Mouse (Mus musculus): ENCODE measurements around the gene Arhgap32. TPM values are rescaled to one million over a fixed set of nuclear protein-coding genes. Genes with fewer than 3 reads are reported as not detected.

Arhgap32 gene
- total RNA-seq, 2 experiments from 2014 or later = 14.4 to 23.7 TPM

- DNase-seq = no peak
- intact Hi-C loops (cut with DNase I) = no loop called here
Measured at GRCm38 (mm10) chr9:32181170-32181569, 65.2 kb downstream of the Arhgap32 start.

GRCm38 (mm10) chr9:32186489-32186888 is 70.6 kb downstream of the Arhgap32 start:
- intact Hi-C loops (cut with DNase I) = no loop called here
- no peak for DNase-seq

GRCm38 (mm10) chr9:32192295-32193073 is 76.5 kb downstream of the Arhgap32 start:
- intact Hi-C loops (cut with DNase I) = no loop called here
- no peak for DNase-seq

DNA sequence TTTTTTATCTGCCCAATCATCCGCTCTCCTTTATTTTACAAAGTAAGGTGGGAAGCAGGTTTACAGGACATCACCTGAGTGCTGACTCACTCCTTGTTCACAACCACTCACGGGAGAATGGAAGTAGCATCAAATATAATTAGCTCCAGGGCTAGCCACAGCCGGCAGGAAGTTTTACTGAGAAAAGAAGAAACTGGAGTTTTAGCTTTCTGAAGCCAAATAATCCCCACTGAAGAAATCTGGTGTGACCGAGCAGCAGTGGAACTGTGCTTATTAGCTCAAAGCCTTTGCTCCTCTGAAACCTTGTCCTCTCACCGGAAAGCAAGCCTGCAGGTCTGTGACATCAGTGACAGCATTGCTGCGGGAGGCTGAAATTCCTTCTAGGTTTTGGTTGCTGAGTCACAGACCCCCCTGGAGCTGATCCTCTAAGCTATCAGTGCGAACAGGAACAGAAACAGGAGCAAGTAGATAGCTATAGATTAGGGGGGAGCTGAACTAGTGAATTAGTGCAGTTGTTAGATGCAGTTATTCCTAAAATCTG is 88.6 kb downstream of the Arhgap32 start:
- no peak for DNase-seq
- intact Hi-C loops (cut with DNase I) = no loop called here

GRCm38 (mm10) chr9:32207133-32207532 is 91.2 kb downstream of the Arhgap32 start:
- DNase-seq = no peak

DNA sequence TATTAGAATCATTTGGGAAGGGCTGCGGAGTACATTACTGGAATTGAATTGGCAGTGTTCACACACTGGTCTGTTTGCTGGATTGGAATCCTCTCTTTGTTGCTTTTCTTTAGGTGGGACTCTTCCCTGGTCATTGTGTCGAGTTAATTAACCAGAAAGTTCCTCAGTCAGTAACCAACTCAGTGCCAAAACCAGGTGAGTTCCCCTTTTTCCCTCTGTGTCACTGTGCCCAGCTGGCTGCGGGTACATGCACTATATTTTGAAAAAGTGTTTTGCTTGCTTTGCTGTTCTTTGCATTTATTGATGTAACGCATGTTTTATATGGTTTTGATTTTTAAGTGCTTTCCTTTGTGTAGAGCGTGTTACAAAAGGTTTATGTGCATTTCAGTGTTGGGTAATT is 92.1 kb downstream of the Arhgap32 start:
- intact Hi-C loops (cut with DNase I) = no loop called here
- no peak for DNase-seq

More at GRCm38 (mm10) chr9:32207133-32207532, 91.2 kb downstream of the Arhgap32 start:
- intact Hi-C loops (cut with DNase I) = no loop called here

DNA sequence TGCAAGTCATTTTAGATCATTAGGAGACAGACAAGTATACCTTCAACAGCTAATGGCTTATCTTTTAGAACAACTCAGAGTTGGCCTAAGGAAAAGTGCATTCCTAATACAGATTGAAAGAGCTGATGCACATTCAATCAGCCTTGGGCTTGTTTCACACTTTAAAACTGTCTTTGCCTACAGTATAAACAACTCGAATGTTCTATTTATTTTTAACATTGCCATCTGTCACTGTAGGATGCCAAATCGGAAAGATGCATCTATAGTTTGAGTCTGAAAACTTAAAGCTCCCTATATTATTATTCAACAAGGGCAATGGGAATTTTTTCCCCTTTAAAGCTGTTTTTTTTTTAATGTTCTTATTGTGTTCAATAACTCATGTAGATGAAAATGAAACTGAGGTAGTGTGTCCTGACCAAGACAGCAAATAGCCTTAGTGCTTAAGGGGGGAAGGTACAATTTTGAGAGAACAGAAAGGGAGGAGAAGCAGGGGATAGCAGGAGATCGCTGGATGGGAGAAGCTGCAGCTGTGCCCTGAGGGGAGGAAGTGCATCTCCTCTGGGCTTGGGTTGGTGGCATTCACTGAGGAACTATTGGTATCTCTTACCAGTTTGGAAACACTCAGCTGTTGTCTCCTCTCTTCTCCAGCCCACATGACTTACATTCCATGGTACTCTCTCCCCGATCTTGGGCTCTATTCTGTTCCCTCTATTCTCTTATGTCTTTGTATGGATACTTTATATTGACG is 101.1 kb downstream of the Arhgap32 start:
- intact Hi-C loops (cut with DNase I) = no loop called here
- DNase-seq = no peak

DNA sequence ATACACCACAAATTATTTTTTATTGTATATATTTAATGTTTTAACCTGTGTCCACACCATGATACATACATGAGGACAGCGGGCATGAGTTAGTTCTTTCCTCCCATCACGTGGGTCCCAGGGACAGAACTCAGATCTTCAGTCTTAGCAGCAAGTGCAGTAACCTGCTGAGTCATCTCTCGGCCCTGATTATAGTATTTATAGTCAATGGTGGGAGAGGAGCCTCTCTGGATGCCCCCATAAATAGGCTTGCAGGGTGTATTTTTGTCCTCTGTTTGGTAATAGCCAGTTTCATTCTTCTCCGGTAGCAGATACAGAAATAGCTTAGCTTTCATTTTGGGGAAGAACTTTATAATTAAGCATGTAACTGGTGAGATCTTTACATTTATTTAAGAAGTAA is 103.5 kb downstream of the Arhgap32 start:
- intact Hi-C loops (cut with DNase I) = no loop called here
- DNase-seq = no peak

GRCm38 (mm10) chr9:32222184-32222583 is 106.2 kb downstream of the Arhgap32 start:
- DNase-seq = no peak
- intact Hi-C loops (cut with DNase I) = no loop called here

GRCm38 (mm10) chr9:32223739-32224529 is 108.0 kb downstream of the Arhgap32 start:
- intact Hi-C loops (cut with DNase I) = no loop called here

GRCm38 (mm10) chr9:32224937-32225336 is 109.0 kb downstream of the Arhgap32 start:
- intact Hi-C loops (cut with DNase I) = no loop called here
- no peak for DNase-seq

More at GRCm38 (mm10) chr9:32223739-32224529, 108.0 kb downstream of the Arhgap32 start:
- no peak for DNase-seq

GRCm38 (mm10) chr9:32225584-32225983 is 109.6 kb downstream of the Arhgap32 start:
- intact Hi-C loops (cut with DNase I) = no loop called here
- DNase-seq = no peak

GRCm38 (mm10) chr9:32227034-32227433 is 111.1 kb downstream of the Arhgap32 start:
- intact Hi-C loops (cut with DNase I) = no loop called here
- DNase-seq = no peak

DNA sequence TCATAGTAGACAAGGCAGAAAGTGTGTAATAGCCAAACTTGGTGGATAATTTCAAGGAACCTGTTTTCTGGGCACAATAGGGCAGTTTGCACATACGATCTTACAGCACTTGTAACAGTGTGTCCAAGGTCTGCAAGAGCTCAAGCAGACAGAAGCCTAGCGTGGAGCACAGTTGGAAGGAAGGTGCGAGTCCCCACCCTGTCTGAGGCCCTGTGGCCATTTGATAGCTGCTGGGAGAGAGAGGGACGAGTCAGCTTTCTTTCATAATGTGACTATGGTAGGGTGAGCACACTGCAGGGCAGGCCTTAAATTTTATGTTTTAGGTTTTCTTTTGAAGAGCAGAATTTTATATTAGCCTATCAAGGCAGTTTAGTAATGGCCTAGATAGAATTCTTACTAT is 117.7 kb downstream of the Arhgap32 start:
- no peak for DNase-seq
- intact Hi-C loops (cut with DNase I) = no loop called here

- intact Hi-C loops (cut with DNase I) = no loop called here
Measured at GRCm38 (mm10) chr9:32234767-32235489, 119.0 kb downstream of the Arhgap32 start.

DNA sequence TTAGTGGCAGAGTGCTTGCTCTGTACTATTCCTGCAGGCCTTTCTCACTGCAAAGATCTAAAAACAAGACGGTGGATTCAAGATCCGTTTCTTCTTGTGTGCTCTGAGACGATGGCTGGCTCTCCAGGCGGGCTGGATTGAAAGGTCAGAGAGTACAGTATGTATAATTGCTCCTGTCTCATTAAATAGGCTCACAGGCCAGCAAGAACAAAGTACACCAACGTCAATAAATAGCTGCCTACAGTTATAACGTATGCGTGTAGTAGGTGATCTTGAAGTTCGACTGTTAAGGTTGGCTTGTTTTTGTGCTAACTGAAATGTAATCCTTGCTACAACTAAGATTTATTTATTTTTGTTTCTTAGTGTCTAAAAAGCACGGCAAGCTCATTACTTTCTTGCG is 123.0 kb downstream of the Arhgap32 start:
- intact Hi-C loops (cut with DNase I) = no loop called here
- DNase-seq = no peak

More at GRCm38 (mm10) chr9:32234767-32235489, 119.0 kb downstream of the Arhgap32 start:
- no peak for DNase-seq

DNA sequence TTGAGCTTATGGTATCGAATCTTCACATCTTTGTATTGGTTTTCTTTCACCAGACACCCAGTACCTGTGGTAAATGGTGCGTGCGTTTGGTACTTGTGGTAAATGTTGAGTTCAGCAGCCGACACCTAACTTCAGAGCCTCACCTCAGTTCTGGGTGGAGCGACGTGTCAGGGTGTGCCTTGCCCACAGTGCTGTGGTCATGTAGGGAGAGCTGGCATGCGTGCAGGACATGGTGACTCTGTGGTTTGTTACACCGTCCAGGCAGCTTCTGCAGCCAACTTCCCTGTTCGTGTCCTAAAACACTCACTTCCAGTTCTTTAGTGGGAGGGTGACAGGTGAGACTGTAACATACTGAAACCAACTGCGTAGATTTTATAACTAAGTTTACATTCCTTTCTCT is 123.5 kb downstream of the Arhgap32 start:
- intact Hi-C loops (cut with DNase I) = no loop called here
- DNase-seq = no peak

- intact Hi-C loops (cut with DNase I) = no loop called here
- no peak for DNase-seq
Measured at GRCm38 (mm10) chr9:32240449-32240848, 124.5 kb downstream of the Arhgap32 start.

- intact Hi-C loops (cut with DNase I) = no loop called here
- no peak for DNase-seq
Measured at GRCm38 (mm10) chr9:32241637-32242199, 125.8 kb downstream of the Arhgap32 start.
